Mouse (Mus musculus) CH12.LX (cell line): ENCODE measurements around the gene Nufip2. TPM values are rescaled to one million over a fixed set of nuclear protein-coding genes. Genes with fewer than 3 reads are reported as not detected.

Source experiments
- DNase-seq: peaks from one replicate; pipeline ENCODE4 v3.0.0-alpha.2; 2013; ENCODE audit errors: extremely low read depth
- H3K27ac ChIP-seq: 2 replicates; pipeline ENCODE4 v1.5.1; 2012; ENCODE audit warnings: low read depth, mild to moderate bottlenecking, control low read depth, moderate library complexity; ENCODE audit not compliant: insufficient read depth
- H3K27me3 ChIP-seq: replicated peaks from 2 replicates; pipeline ENCODE3; 2012; ENCODE audit warnings: inconsistent platforms
- H3K36me3 ChIP-seq, 2 experiments: replicated peaks in 1 of 2; 2 replicates each; pipeline versions ENCODE3 to v1.6.1; 2012; ENCODE audit warnings: inconsistent platforms in 1 of 2, low read length in 1 of 2, mild to moderate bottlenecking in 1 of 2, mixed read lengths in 1 of 2, moderate library complexity in 1 of 2; ENCODE audit not compliant: control insufficient read depth in 1 of 2, insufficient read depth in 1 of 2
- H3K4me1 ChIP-seq, 2 experiments: 2 replicates each; pipeline ENCODE4 v1.6.1; 2012; ENCODE audit warnings: inconsistent platforms in 1 of 2, moderate library complexity in 1 of 2; ENCODE audit not compliant: insufficient read depth in 2 of 2, control insufficient read depth in 1 of 2
- H3K4me2 ChIP-seq: 2 replicates; pipeline ENCODE4 v1.6.1; 2012; ENCODE audit warnings: low read depth, mild to moderate bottlenecking, control low read depth; ENCODE audit not compliant: poor library complexity, insufficient read depth, severe bottlenecking
- H3K4me3 ChIP-seq, 3 experiments: fragments of 150-350 bp in 1 of 3; sonication (generic) in 1 of 3; replicated peaks in 1 of 3; 2 replicates each; pipeline versions ENCODE3 to v1.5.1; 2011 to 2012; ENCODE audit warnings: low read depth in 2 of 3, low read length in 2 of 3, mild to moderate bottlenecking in 2 of 3, moderate library complexity in 2 of 3, control low read depth in 1 of 3, improper control_type of control experiment in 1 of 3, inconsistent platforms in 1 of 3, mixed read lengths in 1 of 3; ENCODE audit not compliant: poor library complexity in 1 of 3
- H3K79me2 ChIP-seq: replicated peaks from 2 replicates; pipeline ENCODE4 v1.6.1; 2012; ENCODE audit warnings: mild to moderate bottlenecking, moderate library complexity; ENCODE audit not compliant: control insufficient read depth, poor library complexity, insufficient read depth, severe bottlenecking; ENCODE audit errors: extremely low read depth
- H3K9ac ChIP-seq: 2 replicates; pipeline ENCODE4 v1.6.1; 2012; ENCODE audit warnings: low read depth, mild to moderate bottlenecking, control low read depth, moderate library complexity; ENCODE audit not compliant: insufficient read depth
- H3K9me3 ChIP-seq: replicated peaks from 2 replicates; pipeline ENCODE3; 2012; ENCODE audit warnings: low read length, inconsistent platforms, mixed read lengths
- CHD2 ChIP-seq: IDR thresholded peaks from 2 replicates; pipeline ENCODE4 v1.6.1; 2011; ENCODE audit warnings: low read length, improper control_type of control experiment
- CTCF ChIP-seq, 2 experiments: IDR thresholded peaks in 1 of 2; conservative IDR thresholded peaks in 1 of 2; 2 replicates each; pipeline ENCODE4 v1.5.1; 2011 to 2012; ENCODE audit warnings: low read depth in 2 of 2, low read length in 2 of 2, improper control_type of control experiment in 1 of 2, inconsistent platforms in 1 of 2, mild to moderate bottlenecking in 1 of 2, moderate library complexity in 1 of 2
- E2F4 ChIP-seq: IDR thresholded peaks from 2 replicates; pipeline ENCODE4 v1.6.1; 2011; ENCODE audit warnings: low read depth, low read length, improper control_type of control experiment; ENCODE audit not compliant: insufficient replicate concordance
- ELF1 ChIP-seq: IDR thresholded peaks from 2 replicates; pipeline ENCODE4 v1.6.1; 2014; ENCODE audit warnings: low read depth, mild to moderate bottlenecking, inconsistent platforms, low read length, improper control_type of control experiment
- ETS1 ChIP-seq: conservative IDR thresholded peaks from 2 replicates; pipeline ENCODE4 v1.6.1; 2012; ENCODE audit warnings: low read depth, mild to moderate bottlenecking, inconsistent platforms, low read length, improper control_type of control experiment, moderate library complexity
- HCFC1 ChIP-seq: IDR thresholded peaks from 2 replicates; pipeline ENCODE4 v1.6.1; 2012; ENCODE audit warnings: low read depth, mild to moderate bottlenecking, inconsistent platforms, low read length, improper control_type of control experiment
- MAFK ChIP-seq: IDR thresholded peaks from 2 replicates; pipeline ENCODE4 v1.6.1; 2011; ENCODE audit warnings: low read length, improper control_type of control experiment; ENCODE audit not compliant: insufficient replicate concordance
- MAX ChIP-seq: IDR thresholded peaks from 2 replicates; pipeline ENCODE4 v1.6.1; 2011; ENCODE audit warnings: low read length, improper control_type of control experiment
- MAZ ChIP-seq: IDR thresholded peaks from 2 replicates; pipeline ENCODE4 v1.6.1; 2012; ENCODE audit warnings: low read depth, mild to moderate bottlenecking, inconsistent platforms, low read length, improper control_type of control experiment, moderate library complexity
- MEF2A ChIP-seq: IDR thresholded peaks from 2 replicates; pipeline ENCODE4 v1.6.1; 2014; ENCODE audit warnings: low read depth, mild to moderate bottlenecking, inconsistent platforms, low read length, improper control_type of control experiment, borderline replicate concordance
- MYC ChIP-seq: IDR thresholded peaks from 2 replicates; pipeline ENCODE4 v1.6.1; 2011; ENCODE audit warnings: low read depth, mild to moderate bottlenecking, improper control_type of control experiment, low read length
- PAX5 ChIP-seq: IDR thresholded peaks from 2 replicates; pipeline ENCODE4 v1.6.1; 2012; ENCODE audit warnings: low read length, inconsistent platforms, mixed read lengths
- POLR2AphosphoS2 ChIP-seq: IDR thresholded peaks from 2 replicates; pipeline ENCODE4 v1.6.1; 2011; ENCODE audit warnings: low read depth, low read length, improper control_type of control experiment
- RCOR1 ChIP-seq: conservative IDR thresholded peaks from 2 replicates; pipeline ENCODE4 v1.6.1; 2012; ENCODE audit warnings: low read depth, mild to moderate bottlenecking, inconsistent platforms, low read length, improper control_type of control experiment
- SIN3A ChIP-seq: IDR thresholded peaks from 2 replicates; pipeline ENCODE4 v1.6.1; 2012; ENCODE audit warnings: low read length, improper control_type of control experiment, inconsistent platforms
- TBP ChIP-seq: conservative IDR thresholded peaks from 2 replicates; pipeline ENCODE4 v1.6.1; 2011; ENCODE audit warnings: low read depth, low read length, improper control_type of control experiment
- UBTF ChIP-seq: IDR thresholded peaks from 2 replicates; pipeline ENCODE4 v1.6.1; 2012; ENCODE audit warnings: low read depth, mild to moderate bottlenecking, inconsistent platforms, low read length, improper control_type of control experiment, moderate library complexity
- USF1 ChIP-seq: IDR thresholded peaks from 2 replicates; pipeline ENCODE4 v1.6.1; 2014; ENCODE audit warnings: low read depth, mild to moderate bottlenecking, inconsistent platforms, low read length, improper control_type of control experiment
- USF2 ChIP-seq: conservative IDR thresholded peaks from 2 replicates; pipeline ENCODE4 v1.6.1; 2011; ENCODE audit warnings: low read depth, low read length, improper control_type of control experiment
- ZC3H11A ChIP-seq: IDR thresholded peaks from 2 replicates; pipeline ENCODE4 v1.6.1; 2012; ENCODE audit warnings: low read depth, mild to moderate bottlenecking, inconsistent platforms, low read length, improper control_type of control experiment
- ZKSCAN1 ChIP-seq: IDR thresholded peaks from 2 replicates; pipeline ENCODE4 v1.6.1; 2012; ENCODE audit warnings: low read depth, inconsistent platforms, low read length, improper control_type of control experiment, borderline replicate concordance
- ZMIZ1 ChIP-seq: IDR thresholded peaks from 2 replicates; pipeline ENCODE4 v1.6.1; 2012; ENCODE audit warnings: low read depth, mild to moderate bottlenecking, inconsistent platforms, low read length, improper control_type of control experiment
- ZNF384 ChIP-seq: IDR thresholded peaks from 2 replicates; pipeline ENCODE4 v1.6.1; 2012; ENCODE audit warnings: low read depth, low read length, improper control_type of control experiment, inconsistent platforms
- dilution Hi-C: fragments of 300-500 bp; cut with MboI; formaldehyde crosslinking; loops from 2 replicates; pipeline ENCODE4 v1.14.3; 2020; ENCODE audit warnings: low sequenced_read_pairs; ENCODE audit not compliant: extremely low pct_unique_long_range_greater_than_20kb, extremely low pct_ligation_motif_present
- in situ Hi-C: fragments of 300-500 bp; cut with MboI; formaldehyde crosslinking; loops from 3 replicates; pipeline ENCODE4 v1.14.3; 2019; ENCODE audit warnings: low sequenced_read_pairs, low pct_ligation_motif_present, low pct_unique_long_range_greater_than_20kb, mixed read lengths
- polyA plus RNA-seq: library from polyadenylated mRNA; unstranded; fragments of >175 nt; gene quantifications from 2 replicates; pipeline ENCODE4 v1.2.1, GENCODE M21; 2012; ENCODE audit warnings: low read depth; ENCODE audit not compliant: insufficient read length
- total RNA-seq, 2 experiments: library from RNA; depleted of rRNA; stranded (reverse); fragments of 300-350 nt in 1 of 2; fragments of >200 nt in 1 of 2; gene quantifications; 2 replicates each; pipeline ENCODE4 v1.2.3; 2012 to 2014

Nufip2 gene
- total and polyA plus RNA-seq, 3 experiments, result 29.6 to 53.6 (median 41.2) TPM

GRCm38 (mm10) chr11:77687541-77688131, 1.7 kb downstream of the Nufip2 start (continued):
- TF ChIP-seq POLR2AphosphoS2 (no peak; the same call in 1 of the 2 replicates), MAZ (no peak), MAX (peak; percentile 56; the same call in 1 of the 2 replicates), E2F4 (no peak), CTCF (conservative IDR thresholded peaks at IDR 0.05 in 1 of 2, IDR thresholded peaks at IDR 0.05 in 1 of 2; ENCODE audit: low read depth in 2 of 2, low read length in 2 of 2) (no peak), ZC3H11A (no peak), UBTF (no peak), TBP (no peak), MEF2A (no peak), ELF1 (no peak), HCFC1 (0 out of 2 replicates have a peak, but pooled peaks have one; percentile 21), USF1 (no peak), USF2 (no peak), ZKSCAN1 (no peak), MYC (peak; percentile 8; the same call in 1 of the 2 replicates)
- TF ChIP-seq, all 38 proteins: peak for 8

GRCm38 (mm10) chr11:77693026-77693425, 7.1 kb downstream of the Nufip2 start:
- H3K79me2 ChIP-seq, result peaks cover 90% of the 10 kb centered on the region
- H3K27ac ChIP-seq, result no peak overlapping the region
- no peak overlapping the region for H3K9ac ChIP-seq
- no peaks in the 10 kb centered on the region for H3K27me3 ChIP-seq
- peak overlapping the region; percentile 33 for H3K4me2 ChIP-seq
- peaks cover 33 to 78% of the 10 kb centered on the region in 2 experiments for H3K36me3 ChIP-seq
- in situ Hi-C loops (no loop called here), dilution Hi-C loops (no loop called here)
- peaks cover 0 to 84% of the 10 kb centered on the region in 2 experiments; a peak in 3 of 4 replicates for H3K4me1 ChIP-seq
- no peak for DNase-seq
- H3K9me3 ChIP-seq, result no peaks in the 10 kb centered on the region
- H3K4me3 ChIP-seq, result no peak overlapping the region
- TF ChIP-seq MAZ (no peak), TBP (no peak), USF2 (no peak), MAFK (no peak), SIN3A (0 out of 2 replicates have a peak, but pooled peaks have one; percentile 35), ZMIZ1 (0 out of 2 replicates have a peak, but pooled peaks have one; percentile 41), RCOR1 (no peak), POLR2AphosphoS2 (peak; percentile 40; the same call in 1 of the 2 replicates), PAX5 (no peak), CHD2 (no peak), ETS1 (no peak), ZNF384 (no peak)
